Mouse (Mus musculus) left cerebral cortex, postnatal 36 days (tissue): ENCODE data around the gene Fbxw5. TPM values are rescaled to one million over a fixed set of nuclear protein-coding genes. Genes with fewer than 3 reads are reported as not detected.
"Not testable (repeated sequence)": the region's sequence is repeated elsewhere in the genome, so short reads cannot be mapped to it uniquely, and the experiment has no call there.

ENCODE experiments used
- DNase-seq, 2 experiments: peaks; one replicate each; pipeline ENCODE4 v3.0.0; 2021 to 2022; ENCODE audit warnings: low spot score in 2 of 2, mixed read lengths in 1 of 2
- intact Hi-C: fragments of 180-260 bp; cut with DNase I; formaldehyde crosslinking; loops from one replicate; pipeline ENCODE4 v1.15.1; 2025
- total RNA-seq, 2 experiments: library from RNA; stranded (reverse); gene quantifications; 2 replicates each; pipeline ENCODE4 v1.2.3; 2021

Gene Fbxw5
- total RNA-seq, 2 experiments from 2014 or later = 107 to 127 TPM

DNA sequence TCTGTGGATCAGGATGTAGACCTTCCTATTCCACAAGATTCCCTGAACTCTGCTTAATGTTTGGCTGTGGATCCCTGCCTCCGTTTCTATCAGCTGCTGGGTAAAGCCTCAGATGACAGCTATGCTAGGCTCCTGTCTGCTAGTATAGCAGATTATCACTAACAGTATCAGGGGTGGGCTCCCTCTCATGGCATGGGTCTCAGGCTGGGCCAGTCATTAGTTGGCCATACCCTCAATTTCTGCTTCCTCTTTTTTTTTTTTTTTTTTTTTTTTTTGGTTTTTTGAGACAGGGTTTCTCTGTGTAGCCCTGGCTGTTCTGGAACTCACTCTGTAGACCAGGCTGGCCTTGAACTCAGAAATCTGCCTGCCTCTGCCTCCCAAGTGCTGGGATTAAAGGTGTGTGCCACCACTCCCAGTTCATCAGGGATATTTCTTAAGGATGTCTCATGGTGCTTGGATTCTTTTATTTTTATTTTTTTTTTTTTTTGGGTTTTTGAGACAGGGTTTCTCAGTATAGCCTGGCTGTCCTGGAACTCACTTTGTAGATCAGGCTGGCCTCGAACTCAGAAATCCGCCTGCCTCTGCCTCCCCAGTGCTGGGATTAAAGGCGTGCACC is 52.7 kb downstream of the Fbxw5 start:
- DNase-seq = not testable (repeated sequence)

More for the DNA sequence above, 52.7 kb downstream of the Fbxw5 start:
- intact Hi-C loops = not testable (repeated sequence)

Other genes with a start within 250 kb of the Fbxw5 start
- 10 to 100 TPM; 32.8 to 44.3 TPM for gene Tmem203, start 245.3 kb upstream of the Fbxw5 start, total RNA-seq
- gene Tprn, start 238.1 kb upstream of the Fbxw5 start, total RNA-seq = 10 to 100 TPM; 18.5 to 24.7 TPM
- 10 to 100 TPM; 60.1 to 68.3 TPM for gene Ssna1, start 228.3 kb upstream of the Fbxw5 start, total RNA-seq
- 10 to 100 TPM; 78.9 to 82.8 TPM for gene Anapc2, start 228.3 kb upstream of the Fbxw5 start, total RNA-seq
- gene Tmem210, start 212.6 kb upstream of the Fbxw5 start, total RNA-seq = not detected
- gene Lrrc26, start 210.8 kb upstream of the Fbxw5 start, total RNA-seq = not detected
- gene Grin1, start 181.6 kb upstream of the Fbxw5 start, total RNA-seq = 100 to 1,000 TPM; 451 to 471 TPM
- 10 to 100 TPM; 57.0 to 63.7 TPM for gene Man1b1, start 168.4 kb upstream of the Fbxw5 start, total RNA-seq
- 10 to 100 TPM; 27.1 to 34.1 TPM for gene Dpp7, start 144.4 kb upstream of the Fbxw5 start, total RNA-seq
- 10 to 100 TPM; 17.0 to 20.8 TPM for gene Uap1l1, start 135.1 kb upstream of the Fbxw5 start, total RNA-seq
- 1 to 10 TPM; 2.7 to 4.1 TPM for gene Sapcd2, start 128.4 kb upstream of the Fbxw5 start, total RNA-seq
- 10 to 100 TPM; 12.0 to 13.9 TPM for gene Entpd2, start 104.9 kb upstream of the Fbxw5 start, total RNA-seq
- gene Npdc1, start 101.4 kb upstream of the Fbxw5 start, total RNA-seq = 100 to 1,000 TPM; 325 to 339 TPM
- under 1 TPM in 1 of 2 experiments, not detected in 1; 0.20 TPM for gene Fut7, start 77.5 kb upstream of the Fbxw5 start, total RNA-seq
- gene Abca2, start 72.0 kb upstream of the Fbxw5 start, total RNA-seq = 100 to 1,000 TPM; 169 to 174 TPM
- under 1 TPM in 1 of 2 experiments, not detected in 1; 0.69 TPM for gene Clic3, start 43.9 kb upstream of the Fbxw5 start, total RNA-seq
- 10 to 100 TPM; 72.8 to 75.8 TPM for gene Paxx, start 39.7 kb upstream of the Fbxw5 start, total RNA-seq
- gene Ptgds, start 30.7 kb upstream of the Fbxw5 start, total RNA-seq = 1,000 to 10,000 TPM; 1,442 to 2,237 TPM
- not detected for gene Lcn12, start 6.8 kb upstream of the Fbxw5 start, total RNA-seq
- gene C8g, start 969 bp downstream of the Fbxw5 start, total RNA-seq = 1 to 10 TPM; 1.0 to 1.6 TPM
- gene Traf2, start 46.2 kb downstream of the Fbxw5 start, total RNA-seq = 1 to 10 TPM; 8.7 to 9.3 TPM
- gene Edf1, start 57.1 kb downstream of the Fbxw5 start, total RNA-seq = 100 to 1,000 TPM; 189 to 236 TPM
- gene Mamdc4, start 74.1 kb downstream of the Fbxw5 start, total RNA-seq = 1 to 10 TPM; 1.4 to 2.4 TPM
- gene Phpt1, start 74.5 kb downstream of the Fbxw5 start, total RNA-seq = 10 to 100 TPM; 74.6 to 75.4 TPM
- gene Ajm1, start 81.0 kb downstream of the Fbxw5 start, total RNA-seq = 100 to 1,000 TPM in 1 of 2 experiments, 10 to 100 TPM in 1; 99.8 to 110 TPM
- 100 to 1,000 TPM; 144 to 160 TPM for gene Rabl6, start 107.8 kb downstream of the Fbxw5 start, total RNA-seq
- not detected for gene Ccdc183, start 116.9 kb downstream of the Fbxw5 start, total RNA-seq
- 10 to 100 TPM; 19.8 to 29.2 TPM for gene Tmem141, start 121.3 kb downstream of the Fbxw5 start, total RNA-seq
- gene Fcna, start 127.3 kb downstream of the Fbxw5 start, total RNA-seq = under 1 TPM; 0.25 to 0.50 TPM
- gene Lcn8, start 152.4 kb downstream of the Fbxw5 start, total RNA-seq = not detected
- not detected for gene Lcn5, start 157.2 kb downstream of the Fbxw5 start, total RNA-seq
- gene Lcn6, start 176.0 kb downstream of the Fbxw5 start, total RNA-seq = not detected
- gene Lcn10, start 182.0 kb downstream of the Fbxw5 start, total RNA-seq = not detected
- not detected for gene Obp2a, start 199.3 kb downstream of the Fbxw5 start, total RNA-seq
- gene Bmyc, start 206.0 kb downstream of the Fbxw5 start, total RNA-seq = 100 to 1,000 TPM in 1 of 2 experiments, 10 to 100 TPM in 1; 83.5 to 107 TPM
- not detected for gene Obp2b, start 236.3 kb downstream of the Fbxw5 start, total RNA-seq